Comparison of ENCODE assay signal across 28 mouse cellular contexts in genomic region chr6:28845610-28846009, GRCm38 (mm10). TPM values are rescaled to one million over a fixed set of nuclear protein-coding genes. Genes with fewer than 3 reads are reported as not detected.
DNase-seq lines count a peak whose midpoint lies in the region; ATAC-seq and TF ChIP-seq lines count a peak whose summit lies in the region.
"Had no signal": no experiment of that assay in that cellular context is flagged by ENCODE, and none has a peak within 500 bp of the region (broad histone marks: within the 10 kb centered on the region; RNA-seq: fewer than 3 reads in every experiment).

No protein-coding gene starts in this region.

- H3K9me3 ChIP-seq in forebrain, embryonic 14.5 days (replicated peaks; ENCODE audit: control insufficient read depth, low read length), result no peaks in the 10 kb centered on the region
- no peaks in the 10 kb centered on the region for H3K9me3 ChIP-seq in forebrain, embryonic 12.5 days
- H3K9me3 ChIP-seq: forebrain, embryonic 13.5 days; G1E; hindbrain, embryonic 15.5 days; liver, embryonic 13.5 days; midbrain, embryonic 10.5 days had no signal

- TF ChIP-seq POLR2A in liver, adult 2 months (IDR thresholded peaks at IDR 0.05; ENCODE audit: extremely low read depth, insufficient read depth, low read length), result no peak
- no peak for TF ChIP-seq POLR2A in embryonic fibroblast, embryonic 13.5 days (IDR thresholded peaks at IDR 0.05; ENCODE audit: low read depth, low read length)

- no peak for TF ChIP-seq CTCF in liver, adult 2 months (IDR thresholded peaks at IDR 0.05; ENCODE audit: low read depth, low read length)
- TF ChIP-seq CTCF in embryonic fibroblast, embryonic 13.5 days (IDR thresholded peaks at IDR 0.05; ENCODE audit: borderline replicate concordance, insufficient read depth, low read length), result no peak

- H3K4me1 ChIP-seq in forebrain, embryonic 14.5 days (ENCODE audit: control insufficient read depth, insufficient read depth, low read length), result peaks cover 40% of the 10 kb centered on the region
- peaks cover 67% of the 10 kb centered on the region for H3K4me1 ChIP-seq in forebrain, embryonic 12.5 days
- peaks cover 5% of the 10 kb centered on the region; the same call in 1 of the 2 replicates for H3K4me1 ChIP-seq in liver, adult 2 months (ENCODE audit: control insufficient read depth, insufficient read depth, low read length)
- H3K4me1 ChIP-seq in embryonic fibroblast, embryonic 13.5 days (ENCODE audit: control insufficient read depth, insufficient read depth, low read length), result peaks cover 25% of the 10 kb centered on the region

- peak; percentile 24 for DNase-seq in forebrain, embryonic 14.5 days (ENCODE audit: low spot score)
- DNase-seq in liver, adult 2 months (ENCODE audit: extremely low read depth, low read depth, low spot score), result peak; percentile 56
- no peak for DNase-seq in liver
- DNase-seq in 3T3-L1 (ENCODE audit: low read depth, low spot score), result peak; percentile 94
- no peak for DNase-seq in adrenal gland, postnatal 14 days
- DNase-seq in adrenal gland, adult 8-10 months, result no peak
- DNase-seq: adrenal gland, postnatal 36 days; cerebellum, adult 11 months; cerebellum, adult 9-11 months; kidney, adult 9 months; kidney, postnatal 4 days; layer of hippocampus, adult 9-11 months; liver, embryonic 13.5 days; lung, adult 2 months; right cerebral cortex, postnatal 14 days; spleen, adult 18-20 months had no signal

- WGBS in forebrain, embryonic 14.5 days, result 41% methylated on average over 4 of the region's 4 CpGs
- 38% methylated on average over 4 of the region's 4 CpGs for WGBS in forebrain, embryonic 12.5 days
- 31% methylated on average over 4 of the region's 4 CpGs for WGBS in liver, adult 2 months

- H3K27ac ChIP-seq in forebrain, embryonic 14.5 days (ENCODE audit: low read depth, low read length), result no peak overlapping the region
- H3K27ac ChIP-seq in forebrain, embryonic 12.5 days, result no peak overlapping the region
- no peak overlapping the region for H3K27ac ChIP-seq in liver, adult 2 months (replicated peaks; ENCODE audit: insufficient read depth, low read depth, low read length)
- peak overlapping the region; percentile 50 for H3K27ac ChIP-seq in embryonic fibroblast, embryonic 13.5 days (ENCODE audit: insufficient read depth, low read length)
- H3K27ac ChIP-seq: forebrain, embryonic 13.5 days; hindbrain, embryonic 15.5 days; left cerebral cortex, adult 2 months; liver, embryonic 13.5 days; macrophage; midbrain, embryonic 10.5 days had no signal

- ATAC-seq in forebrain, embryonic 14.5 days, result no peak
- ATAC-seq in forebrain, embryonic 12.5 days (ENCODE audit: low FRiP score), result no peak
- ATAC-seq: forebrain, embryonic 13.5 days had no signal

- H3K4me3 ChIP-seq in forebrain, embryonic 14.5 days (ENCODE audit: low read depth, low read length), result no peak overlapping the region
- no peak overlapping the region for H3K4me3 ChIP-seq in forebrain, embryonic 12.5 days (replicated peaks)
- H3K4me3 ChIP-seq in liver, adult 2 months (ENCODE audit: insufficient read depth, low read depth, low read length), result no peak overlapping the region
- no peak overlapping the region for H3K4me3 ChIP-seq in embryonic fibroblast, embryonic 13.5 days (ENCODE audit: insufficient read depth, low read length)
- H3K4me3 ChIP-seq: forebrain, embryonic 13.5 days; hindbrain, embryonic 15.5 days; left cerebral cortex, adult 2 months; liver, embryonic 13.5 days; midbrain, embryonic 10.5 days had no signal

- no peak overlapping the region for H3K4me2 ChIP-seq in forebrain, embryonic 14.5 days (ENCODE audit: low read length)
- no peak overlapping the region for H3K4me2 ChIP-seq in forebrain, embryonic 12.5 days
- H3K4me2 ChIP-seq: forebrain, embryonic 13.5 days; heart, embryonic 11.5 days; hindbrain, embryonic 15.5 days; liver, embryonic 13.5 days had no signal

- H3K9ac ChIP-seq in forebrain, embryonic 14.5 days (ENCODE audit: low read length), result no peak overlapping the region
- H3K9ac ChIP-seq in forebrain, embryonic 12.5 days, result no peak overlapping the region
- no peak overlapping the region for H3K9ac ChIP-seq in liver, adult 2 months (ENCODE audit: low read depth, low read length)
- H3K9ac ChIP-seq: forebrain, embryonic 13.5 days; hindbrain, embryonic 15.5 days; liver, embryonic 13.5 days had no signal

- no peaks in the 10 kb centered on the region for H3K36me3 ChIP-seq in forebrain, embryonic 14.5 days (ENCODE audit: control insufficient read depth, insufficient read depth, low read length)
- no peaks in the 10 kb centered on the region for H3K36me3 ChIP-seq in forebrain, embryonic 12.5 days (replicated peaks)
- no peaks in the 10 kb centered on the region for H3K36me3 ChIP-seq in liver, adult 2 months (ENCODE audit: control insufficient read depth, insufficient read depth, low read length)
- H3K36me3 ChIP-seq: hindbrain, embryonic 15.5 days; liver, embryonic 13.5 days; midbrain, embryonic 10.5 days had no signal

- no peaks in the 10 kb centered on the region; the same call in 1 of the 2 replicates for H3K79me2 ChIP-seq in liver, adult 2 months (ENCODE audit: control insufficient read depth, insufficient read depth, low read length)

- H3K27me3 ChIP-seq in forebrain, embryonic 14.5 days (replicated peaks; ENCODE audit: control insufficient read depth, insufficient read depth, low read length), result no peaks in the 10 kb centered on the region
- H3K27me3 ChIP-seq in forebrain, embryonic 12.5 days, result peaks cover 8% of the 10 kb centered on the region
- no peaks in the 10 kb centered on the region for H3K27me3 ChIP-seq in liver, adult 2 months (ENCODE audit: control insufficient read depth, insufficient read depth, low read length)
- H3K27me3 ChIP-seq: CH12.LX; hindbrain, embryonic 15.5 days; liver, embryonic 13.5 days had no signal

RNA-seq across cellular contexts. Expression of gene Lrrc4, which starts 14.1 kb away (rescaled TPM):
- polyA plus RNA-seq in forebrain, embryonic 14.5 days (2014; fragmentation: Nextera tagmentation; extraction: Ambion mirVana), result 5.8 and 7.6 TPM in 2 replicates
- 3.0 and 3.1 TPM in 2 replicates for polyA plus RNA-seq in forebrain, embryonic 12.5 days (2016; fragmentation: Nextera tagmentation; extraction: Ambion mirVana)
- 0.07 TPM in 1 of 2 replicates, not detected in the other for total RNA-seq in liver, adult 2 months (2014; rRNA removed)
- polyA plus RNA-seq in liver, adult 2 months (2012; rRNA removed), result 0.10 TPM in 1 of 2 replicates, not detected in the other
- polyA plus RNA-seq in embryonic fibroblast, embryonic 13.5 days (2011; ENCODE audit: insufficient read length, low read depth, missing spikeins), result 0.35 and 0.37 TPM in 2 replicates
- 6.0 and 6.7 TPM in 2 replicates for total RNA-seq in adrenal gland, postnatal 14 days (2021)
- total RNA-seq in adrenal gland, adult 8-10 months (2022), result 1 to 10 TPM; 5.9 to 8.0 (median 7.1) TPM
- total RNA-seq: hematopoietic stem cell, adult 5-6 weeks; neutrophil, adult 5-6 weeks had no signal
- polyA plus RNA-seq: G1E had no signal

Comparison
In these comparisons a context has a peak if more than half of its experiments do, and no peak if none do; other contexts are left out.
1. DNase-seq: peak in forebrain, embryonic 14.5 days (single experiment), liver, adult 2 months (single experiment) and 3T3-L1 (single experiment); none in liver (single experiment), adrenal gland, postnatal 14 days (single experiment) and adrenal gland, adult 8-10 months (single experiment).